Mouse (Mus musculus) CH12.LX (cell line): ENCODE measurements around the gene Cebpb. TPM values are rescaled to one million over a fixed set of nuclear protein-coding genes. Genes with fewer than 3 reads are reported as not detected.

Source experiments
- DNase-seq: peaks from one replicate; pipeline ENCODE4 v3.0.0-alpha.2; 2013; ENCODE audit errors: extremely low read depth
- H3K27ac ChIP-seq: 2 replicates; pipeline ENCODE4 v1.5.1; 2012; ENCODE audit warnings: low read depth, mild to moderate bottlenecking, control low read depth, moderate library complexity; ENCODE audit not compliant: insufficient read depth
- H3K27me3 ChIP-seq: replicated peaks from 2 replicates; pipeline ENCODE3; 2012; ENCODE audit warnings: inconsistent platforms
- H3K36me3 ChIP-seq, 2 experiments: replicated peaks in 1 of 2; 2 replicates each; pipeline versions ENCODE3 to v1.6.1; 2012; ENCODE audit warnings: inconsistent platforms in 1 of 2, low read length in 1 of 2, mild to moderate bottlenecking in 1 of 2, mixed read lengths in 1 of 2, moderate library complexity in 1 of 2; ENCODE audit not compliant: control insufficient read depth in 1 of 2, insufficient read depth in 1 of 2
- H3K4me1 ChIP-seq, 2 experiments: 2 replicates each; pipeline ENCODE4 v1.6.1; 2012; ENCODE audit warnings: inconsistent platforms in 1 of 2, moderate library complexity in 1 of 2; ENCODE audit not compliant: insufficient read depth in 2 of 2, control insufficient read depth in 1 of 2
- H3K4me2 ChIP-seq: 2 replicates; pipeline ENCODE4 v1.6.1; 2012; ENCODE audit warnings: low read depth, mild to moderate bottlenecking, control low read depth; ENCODE audit not compliant: poor library complexity, insufficient read depth, severe bottlenecking
- H3K4me3 ChIP-seq, 3 experiments: fragments of 150-350 bp in 1 of 3; sonication (generic) in 1 of 3; replicated peaks in 1 of 3; 2 replicates each; pipeline versions ENCODE3 to v1.5.1; 2011 to 2012; ENCODE audit warnings: low read depth in 2 of 3, low read length in 2 of 3, mild to moderate bottlenecking in 2 of 3, moderate library complexity in 2 of 3, control low read depth in 1 of 3, improper control_type of control experiment in 1 of 3, inconsistent platforms in 1 of 3, mixed read lengths in 1 of 3; ENCODE audit not compliant: poor library complexity in 1 of 3
- H3K79me2 ChIP-seq: replicated peaks from 2 replicates; pipeline ENCODE4 v1.6.1; 2012; ENCODE audit warnings: mild to moderate bottlenecking, moderate library complexity; ENCODE audit not compliant: control insufficient read depth, poor library complexity, insufficient read depth, severe bottlenecking; ENCODE audit errors: extremely low read depth
- H3K9ac ChIP-seq: 2 replicates; pipeline ENCODE4 v1.6.1; 2012; ENCODE audit warnings: low read depth, mild to moderate bottlenecking, control low read depth, moderate library complexity; ENCODE audit not compliant: insufficient read depth
- H3K9me3 ChIP-seq: replicated peaks from 2 replicates; pipeline ENCODE3; 2012; ENCODE audit warnings: low read length, inconsistent platforms, mixed read lengths
- CHD2 ChIP-seq: IDR thresholded peaks from 2 replicates; pipeline ENCODE4 v1.6.1; 2011; ENCODE audit warnings: low read length, improper control_type of control experiment
- CTCF ChIP-seq, 2 experiments: IDR thresholded peaks in 1 of 2; conservative IDR thresholded peaks in 1 of 2; 2 replicates each; pipeline ENCODE4 v1.5.1; 2011 to 2012; ENCODE audit warnings: low read depth in 2 of 2, low read length in 2 of 2, improper control_type of control experiment in 1 of 2, inconsistent platforms in 1 of 2, mild to moderate bottlenecking in 1 of 2, moderate library complexity in 1 of 2
- E2F4 ChIP-seq: IDR thresholded peaks from 2 replicates; pipeline ENCODE4 v1.6.1; 2011; ENCODE audit warnings: low read depth, low read length, improper control_type of control experiment; ENCODE audit not compliant: insufficient replicate concordance
- ELF1 ChIP-seq: IDR thresholded peaks from 2 replicates; pipeline ENCODE4 v1.6.1; 2014; ENCODE audit warnings: low read depth, mild to moderate bottlenecking, inconsistent platforms, low read length, improper control_type of control experiment
- GABPA ChIP-seq: IDR thresholded peaks from 2 replicates; pipeline ENCODE4 v1.6.1; 2012; ENCODE audit warnings: low read depth, low read length, improper control_type of control experiment, inconsistent platforms; ENCODE audit not compliant: insufficient replicate concordance
- IRF4 ChIP-seq: IDR thresholded peaks from 2 replicates; pipeline ENCODE4 v1.6.1; 2014; ENCODE audit warnings: low read depth, mild to moderate bottlenecking, inconsistent platforms, low read length, improper control_type of control experiment
- MAFK ChIP-seq: IDR thresholded peaks from 2 replicates; pipeline ENCODE4 v1.6.1; 2011; ENCODE audit warnings: low read length, improper control_type of control experiment; ENCODE audit not compliant: insufficient replicate concordance
- MAX ChIP-seq: IDR thresholded peaks from 2 replicates; pipeline ENCODE4 v1.6.1; 2011; ENCODE audit warnings: low read length, improper control_type of control experiment
- MYC ChIP-seq: IDR thresholded peaks from 2 replicates; pipeline ENCODE4 v1.6.1; 2011; ENCODE audit warnings: low read depth, mild to moderate bottlenecking, improper control_type of control experiment, low read length
- NELFE ChIP-seq: IDR thresholded peaks from 2 replicates; pipeline ENCODE4 v1.6.1; 2011; ENCODE audit warnings: low read depth, low read length, improper control_type of control experiment
- NRF1 ChIP-seq: IDR thresholded peaks from 2 replicates; pipeline ENCODE4 v1.6.1; 2014; ENCODE audit warnings: low read depth, mild to moderate bottlenecking, inconsistent platforms, low read length, improper control_type of control experiment, moderate library complexity
- PAX5 ChIP-seq: IDR thresholded peaks from 2 replicates; pipeline ENCODE4 v1.6.1; 2012; ENCODE audit warnings: low read length, inconsistent platforms, mixed read lengths
- POLR2A ChIP-seq: IDR thresholded peaks from 2 replicates; pipeline ENCODE4 v1.6.1; 2011; ENCODE audit warnings: low read depth, mild to moderate bottlenecking, improper control_type of control experiment, low read length
- RAD21 ChIP-seq: IDR thresholded peaks from 2 replicates; pipeline ENCODE4 v1.6.1; 2011; ENCODE audit warnings: low read depth, mild to moderate bottlenecking, low read length, improper control_type of control experiment, moderate library complexity
- RCOR1 ChIP-seq: conservative IDR thresholded peaks from 2 replicates; pipeline ENCODE4 v1.6.1; 2012; ENCODE audit warnings: low read depth, mild to moderate bottlenecking, inconsistent platforms, low read length, improper control_type of control experiment
- SMC3 ChIP-seq: IDR thresholded peaks from 2 replicates; pipeline ENCODE4 v1.6.1; 2011; ENCODE audit warnings: low read depth, low read length, improper control_type of control experiment
- TBP ChIP-seq: conservative IDR thresholded peaks from 2 replicates; pipeline ENCODE4 v1.6.1; 2011; ENCODE audit warnings: low read depth, low read length, improper control_type of control experiment
- TCF12 ChIP-seq: IDR thresholded peaks from 2 replicates; pipeline ENCODE4 v1.6.1; 2014; ENCODE audit warnings: low read depth, mild to moderate bottlenecking, inconsistent platforms, low read length, improper control_type of control experiment
- USF2 ChIP-seq: conservative IDR thresholded peaks from 2 replicates; pipeline ENCODE4 v1.6.1; 2011; ENCODE audit warnings: low read depth, low read length, improper control_type of control experiment
- ZC3H11A ChIP-seq: IDR thresholded peaks from 2 replicates; pipeline ENCODE4 v1.6.1; 2012; ENCODE audit warnings: low read depth, mild to moderate bottlenecking, inconsistent platforms, low read length, improper control_type of control experiment
- ZKSCAN1 ChIP-seq: IDR thresholded peaks from 2 replicates; pipeline ENCODE4 v1.6.1; 2012; ENCODE audit warnings: low read depth, inconsistent platforms, low read length, improper control_type of control experiment, borderline replicate concordance
- ZMIZ1 ChIP-seq: IDR thresholded peaks from 2 replicates; pipeline ENCODE4 v1.6.1; 2012; ENCODE audit warnings: low read depth, mild to moderate bottlenecking, inconsistent platforms, low read length, improper control_type of control experiment
- dilution Hi-C: fragments of 300-500 bp; cut with MboI; formaldehyde crosslinking; loops from 2 replicates; pipeline ENCODE4 v1.14.3; 2020; ENCODE audit warnings: low sequenced_read_pairs; ENCODE audit not compliant: extremely low pct_unique_long_range_greater_than_20kb, extremely low pct_ligation_motif_present
- in situ Hi-C: fragments of 300-500 bp; cut with MboI; formaldehyde crosslinking; loops from 3 replicates; pipeline ENCODE4 v1.14.3; 2019; ENCODE audit warnings: low sequenced_read_pairs, low pct_ligation_motif_present, low pct_unique_long_range_greater_than_20kb, mixed read lengths
- polyA plus RNA-seq: library from polyadenylated mRNA; unstranded; fragments of >175 nt; gene quantifications from 2 replicates; pipeline ENCODE4 v1.2.1, GENCODE M21; 2012; ENCODE audit warnings: low read depth; ENCODE audit not compliant: insufficient read length
- total RNA-seq, 2 experiments: library from RNA; depleted of rRNA; stranded (reverse); fragments of 300-350 nt in 1 of 2; fragments of >200 nt in 1 of 2; gene quantifications; 2 replicates each; pipeline ENCODE4 v1.2.3; 2012 to 2014

Gene Cebpb
- total and polyA plus RNA-seq, 3 experiments, result 0.19 to 6.2 (median 0.24) TPM

DNA sequence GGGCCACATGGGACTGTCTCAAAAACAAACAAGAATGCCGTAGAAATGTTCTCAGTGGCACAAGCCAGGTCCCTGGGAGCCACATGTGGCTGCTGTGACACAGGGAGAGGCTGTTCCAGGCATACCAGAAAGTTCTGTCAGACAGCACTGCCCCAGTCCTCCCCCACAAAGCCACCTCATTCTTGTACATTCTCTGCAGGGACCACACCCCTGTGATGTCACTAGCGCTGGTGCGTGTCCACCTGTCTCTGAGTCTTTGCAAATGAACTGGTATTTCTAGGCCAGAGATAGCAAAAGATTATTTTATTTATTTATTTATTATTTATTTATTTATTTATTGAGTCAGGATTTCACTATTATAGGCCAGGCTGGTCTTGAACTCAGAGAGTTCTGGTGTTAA lies 5.0 kb upstream of the Cebpb start:
- TF ChIP-seq CTCF (conservative IDR thresholded peaks at IDR 0.05 in 1 of 2, IDR thresholded peaks at IDR 0.05 in 1 of 2; ENCODE audit: low read depth in 2 of 2, low read length in 2 of 2) (no peak), GABPA (no peak), TBP (no peak), IRF4 (no peak), MAX (no peak), PAX5 (no peak), TCF12 (no peak), RCOR1 (no peak), USF2 (no peak), NRF1 (no peak), ZKSCAN1 (no peak), E2F4 (no peak), ZMIZ1 (no peak)
- dilution Hi-C loops, result loop anchor here (25.0 kb wide), 1 partner anchor 204 kb away; no protein-coding TSS in a partner anchor

DNA sequence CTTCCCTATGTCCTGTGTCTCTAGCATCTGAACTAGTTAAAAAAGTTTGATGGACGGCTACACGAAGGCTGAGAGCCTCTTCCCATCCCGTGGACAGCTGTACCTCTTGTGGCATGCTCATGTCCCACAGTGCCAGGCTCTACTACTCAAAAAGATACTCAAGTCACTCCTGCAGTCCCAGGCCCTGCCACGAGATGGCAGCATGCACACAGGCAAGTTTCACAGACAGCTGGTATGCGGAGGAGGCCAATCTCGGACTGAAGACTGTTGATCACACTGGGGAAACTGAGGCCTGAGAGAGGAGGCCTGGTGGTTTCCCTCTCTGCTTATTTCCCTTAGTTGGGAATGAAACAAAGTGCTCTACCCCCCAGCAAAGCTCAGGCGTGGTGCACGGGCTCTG lies 3.6 kb upstream of the Cebpb start:
- Histone ChIP-seq H3K27me3 (peaks cover 69% of the 10 kb centered on the region), H3K4me3 (no peak overlapping the region), H3K4me2 (no peak overlapping the region), H3K4me1 (peaks cover 4 to 8% of the 10 kb centered on the region in 2 experiments; a peak in 3 of 4 replicates), H3K9ac (no peak overlapping the region), H3K79me2 (no peaks in the 10 kb centered on the region), H3K9me3 (peaks cover 12% of the 10 kb centered on the region), H3K36me3 (no peaks in the 10 kb centered on the region), H3K27ac (no peak overlapping the region)
- TF ChIP-seq SMC3, result peak; percentile 99
- peak; percentile 94 for TF ChIP-seq ZC3H11A
- no peak; the same call in 1 of the 2 replicates for TF ChIP-seq NELFE
- TF ChIP-seq MAFK, result no peak
- TF ChIP-seq CHD2, result no peak
- TF ChIP-seq POLR2A, result no peak
- no peak for TF ChIP-seq MYC
- peak; percentile 36; the same call in 1 of the 2 replicates for TF ChIP-seq IRF4
- 0 out of 2 replicates have a peak, but pooled peaks have one; percentile 33 for TF ChIP-seq TCF12
- TF ChIP-seq CTCF (conservative IDR thresholded peaks at IDR 0.05 in 1 of 2, IDR thresholded peaks at IDR 0.05 in 1 of 2; ENCODE audit: low read depth in 2 of 2, low read length in 2 of 2), result peak; percentile 90 to 99
- TF ChIP-seq ELF1, result no peak
- TF ChIP-seq RAD21, result peak; percentile 99
- dilution Hi-C loops, result loop anchor here (25.0 kb wide), 1 partner anchor 202 kb away; no protein-coding TSS in a partner anchor
- in situ Hi-C loops, result loop anchor here (5.0 kb wide), 1 partner anchor 212 kb away; no protein-coding TSS in a partner anchor
- DNase-seq, result peak; percentile 89

More for the DNA sequence above, 5.0 kb upstream of the Cebpb start:
- peaks cover 65% of the 10 kb centered on the region for H3K27me3 ChIP-seq
- H3K4me3 ChIP-seq, result no peak overlapping the region
- H3K9ac ChIP-seq, result no peak overlapping the region
- peaks cover 7 to 8% of the 10 kb centered on the region in 2 experiments; a peak in 3 of 4 replicates for H3K4me1 ChIP-seq
- no peak overlapping the region for H3K27ac ChIP-seq
- H3K36me3 ChIP-seq, result no peaks in the 10 kb centered on the region
- no peak for DNase-seq
- peaks cover 4% of the 10 kb centered on the region for H3K9me3 ChIP-seq
- in situ Hi-C loops, result no loop called here
- H3K79me2 ChIP-seq, result no peaks in the 10 kb centered on the region
- H3K4me2 ChIP-seq, result no peak overlapping the region
